Mouse (Mus musculus): Measurements from ENCODE around the gene Mrpl45. TPM values are rescaled to one million over a fixed set of nuclear protein-coding genes. Genes with fewer than 3 reads are reported as not detected.
A peak's percentile ranks its signal among the peaks of the same experiment; 100 is the strongest.
"Not testable (repeated sequence)": the region's sequence is repeated elsewhere in the genome, so short reads cannot be mapped to it uniquely, and the experiment has no call there.

Mrpl45 gene
- total RNA-seq, 2 experiments from 2014 or later = 34.7 to 48.4 TPM

DNA sequence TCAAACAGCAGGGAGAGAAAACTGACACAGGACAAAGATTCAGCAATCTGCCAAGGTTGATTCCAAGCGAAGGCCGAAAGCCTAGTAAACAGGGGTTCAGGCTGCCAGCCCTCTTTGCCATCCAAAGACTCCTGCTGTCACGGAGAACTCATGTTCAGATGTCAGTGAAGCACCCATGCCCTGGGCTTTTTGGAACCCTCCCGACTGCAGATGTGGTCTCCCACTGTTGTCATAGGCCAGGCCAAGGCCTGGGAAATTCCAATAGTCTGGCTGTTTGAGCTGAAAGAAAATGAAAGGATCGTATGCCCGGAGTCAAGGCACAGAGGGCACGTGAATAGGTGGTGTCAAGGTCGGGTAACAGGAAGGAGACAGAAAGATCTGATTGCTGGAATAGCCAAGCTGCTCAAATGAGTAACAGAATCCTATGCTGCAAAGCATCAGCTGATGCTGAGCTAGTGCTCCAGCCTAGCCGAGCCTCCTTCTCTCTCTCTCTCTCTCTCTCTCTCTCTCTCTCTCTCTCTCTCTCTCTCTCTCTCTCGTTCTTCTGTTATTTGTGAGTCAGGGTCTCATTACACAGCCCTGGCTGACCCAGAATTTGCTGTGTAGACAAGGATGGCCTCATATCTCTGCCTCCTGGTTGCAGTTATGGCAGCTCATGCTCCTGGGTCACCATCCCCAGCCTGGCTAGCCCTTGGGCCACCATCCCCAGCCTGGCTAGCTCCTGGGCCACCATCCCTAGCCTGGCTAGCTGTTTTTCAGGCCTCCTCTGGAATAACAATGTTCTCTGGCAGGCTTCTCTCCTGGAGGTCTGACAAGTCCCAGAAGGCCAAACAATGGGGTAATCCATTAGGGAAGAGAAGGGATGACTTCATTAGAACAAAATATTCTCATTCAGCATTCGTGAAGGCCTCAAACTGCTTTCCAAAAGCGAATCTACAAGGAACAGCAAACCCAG, 26.0 kb upstream of the Mrpl45 start:
- no peak for ATAC-seq (replicated peaks; ENCODE audit: low FRiP score, low TSS enrichment, poor library complexity, severe bottlenecking)

DNA sequence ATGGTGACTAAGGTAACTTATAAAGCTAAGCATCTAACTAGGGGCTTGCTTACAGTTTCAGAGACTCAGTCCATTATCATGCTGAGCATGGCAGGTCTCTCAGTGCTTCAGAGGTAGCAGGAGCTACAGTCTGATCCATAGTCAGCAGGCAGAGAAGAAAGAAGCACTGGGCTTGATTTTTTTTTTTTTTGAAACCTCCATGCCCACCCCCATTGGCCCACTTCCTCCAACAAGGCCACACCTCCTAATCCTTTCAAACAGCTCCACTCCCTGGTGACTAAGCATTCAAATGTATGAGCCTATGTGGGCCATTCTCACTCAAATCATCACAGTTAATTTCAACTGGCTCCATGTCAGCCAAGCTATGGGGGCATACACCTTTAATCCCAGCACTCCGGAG, 22.8 kb upstream of the Mrpl45 start:
- ATAC-seq (replicated peaks; ENCODE audit: low FRiP score, low TSS enrichment, poor library complexity, severe bottlenecking) = no peak

DNA sequence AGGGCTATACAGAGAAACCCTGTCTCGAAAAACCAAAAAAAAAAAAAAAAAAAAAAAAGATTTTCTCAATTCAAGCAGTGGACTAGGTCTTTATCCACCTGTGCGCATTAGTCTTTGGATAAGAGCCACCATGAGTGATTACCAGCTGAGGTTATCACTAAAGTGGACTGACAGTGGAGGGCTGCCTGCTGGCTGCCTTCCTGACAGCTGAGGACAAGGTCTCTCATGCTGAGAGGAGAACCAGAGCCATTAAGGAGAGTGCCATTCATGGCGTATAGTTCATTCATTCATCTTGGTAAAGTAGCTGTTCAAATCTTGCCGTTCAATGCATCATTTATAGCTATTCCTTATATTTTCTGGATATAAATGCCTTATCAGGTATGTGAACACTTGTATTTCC, 19.0 kb upstream of the Mrpl45 start:
- ATAC-seq (replicated peaks; ENCODE audit: low FRiP score, low TSS enrichment, poor library complexity, severe bottlenecking) = no peak

DNA sequence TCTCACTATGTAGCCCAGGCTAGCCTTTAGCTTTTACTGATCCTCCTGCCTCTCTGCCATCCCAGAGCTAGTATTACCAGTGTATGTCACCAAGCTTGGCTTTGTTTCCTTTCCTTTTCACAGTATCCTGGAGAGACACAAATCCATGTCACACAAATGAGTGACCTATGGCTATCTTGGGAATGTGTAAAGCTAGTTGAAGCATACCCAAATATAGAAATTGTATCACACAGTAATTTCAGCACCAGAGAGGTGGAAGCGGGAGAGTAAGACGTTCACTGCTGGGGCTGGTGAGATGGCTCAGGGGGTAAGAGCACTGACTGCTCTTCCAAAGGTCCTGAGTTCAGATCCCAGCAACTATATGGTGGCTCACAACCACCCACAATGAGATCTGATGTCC, 15.6 kb upstream of the Mrpl45 start:
- ATAC-seq (replicated peaks; ENCODE audit: low FRiP score, low TSS enrichment, poor library complexity, severe bottlenecking) = no peak

DNA sequence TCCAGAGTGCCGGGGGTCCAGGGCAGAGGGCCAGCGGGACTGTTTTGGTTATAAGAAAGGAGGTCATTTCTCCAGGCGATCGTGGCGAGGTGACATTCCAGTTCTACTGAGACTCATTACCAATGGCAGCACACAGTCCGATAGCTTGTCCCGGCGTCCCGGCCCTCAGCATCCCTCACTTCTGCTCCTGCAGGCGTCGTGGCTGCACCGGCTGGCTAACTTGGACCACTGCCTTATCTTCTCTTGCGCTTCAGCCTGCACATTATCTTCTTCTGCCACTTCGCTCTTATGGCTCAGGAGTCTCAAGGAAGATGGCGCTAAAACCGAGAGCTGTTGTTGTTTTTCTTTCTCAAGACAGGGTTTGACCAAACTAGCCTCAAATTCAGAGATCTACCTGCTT, 14.1 kb upstream of the Mrpl45 start:
- ATAC-seq (replicated peaks; ENCODE audit: low FRiP score, low TSS enrichment, poor library complexity, severe bottlenecking) = no peak

DNA sequence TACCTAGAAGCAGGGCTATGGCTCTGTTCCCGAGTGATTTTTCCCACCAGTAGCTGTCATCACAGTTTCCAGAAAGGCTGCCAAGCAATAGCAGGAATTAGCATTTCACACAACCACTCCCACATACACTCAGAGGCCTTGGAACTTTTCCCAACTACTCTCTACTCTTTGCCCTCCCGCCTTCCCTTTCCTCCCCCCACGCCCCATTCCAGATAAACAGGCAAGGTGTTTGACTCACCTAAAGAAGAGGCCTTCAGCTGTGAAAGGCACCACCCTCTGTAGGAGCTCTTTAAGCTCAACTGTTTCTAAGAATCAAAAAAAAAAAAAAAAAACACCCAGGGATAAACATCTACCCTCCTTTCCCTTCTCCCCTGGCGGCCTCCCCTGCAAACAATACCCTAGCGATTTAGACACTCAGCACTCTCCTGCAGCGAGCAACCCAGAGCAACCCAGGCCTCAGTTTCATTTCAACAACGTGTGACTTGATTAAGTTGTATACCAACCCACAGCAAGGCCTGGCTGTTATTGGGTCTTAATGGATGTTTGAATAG, 13.2 kb upstream of the Mrpl45 start:
- ATAC-seq (replicated peaks; ENCODE audit: low FRiP score, low TSS enrichment, poor library complexity, severe bottlenecking) = no peak

DNA sequence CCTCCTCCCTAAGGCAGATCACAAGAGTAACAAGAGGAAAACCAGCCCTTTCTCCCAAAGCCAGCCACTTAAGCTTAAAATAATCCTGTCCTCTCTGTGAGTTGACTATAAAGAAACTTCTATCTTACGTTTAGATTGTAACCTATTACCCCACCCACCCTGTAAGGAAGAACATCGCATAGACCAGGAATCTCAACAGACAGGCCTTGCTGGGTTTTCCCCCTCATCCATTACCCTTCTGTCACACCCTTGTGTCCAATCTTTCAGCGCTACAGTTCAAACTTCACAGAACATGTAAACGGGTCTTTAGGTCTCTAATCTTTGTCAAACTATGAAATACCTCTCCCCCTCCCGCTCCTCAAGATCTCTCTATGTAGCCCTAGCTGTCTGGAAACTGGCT, 10.9 kb upstream of the Mrpl45 start:
- no peak for ATAC-seq (replicated peaks; ENCODE audit: low FRiP score, low TSS enrichment, poor library complexity, severe bottlenecking)

DNA sequence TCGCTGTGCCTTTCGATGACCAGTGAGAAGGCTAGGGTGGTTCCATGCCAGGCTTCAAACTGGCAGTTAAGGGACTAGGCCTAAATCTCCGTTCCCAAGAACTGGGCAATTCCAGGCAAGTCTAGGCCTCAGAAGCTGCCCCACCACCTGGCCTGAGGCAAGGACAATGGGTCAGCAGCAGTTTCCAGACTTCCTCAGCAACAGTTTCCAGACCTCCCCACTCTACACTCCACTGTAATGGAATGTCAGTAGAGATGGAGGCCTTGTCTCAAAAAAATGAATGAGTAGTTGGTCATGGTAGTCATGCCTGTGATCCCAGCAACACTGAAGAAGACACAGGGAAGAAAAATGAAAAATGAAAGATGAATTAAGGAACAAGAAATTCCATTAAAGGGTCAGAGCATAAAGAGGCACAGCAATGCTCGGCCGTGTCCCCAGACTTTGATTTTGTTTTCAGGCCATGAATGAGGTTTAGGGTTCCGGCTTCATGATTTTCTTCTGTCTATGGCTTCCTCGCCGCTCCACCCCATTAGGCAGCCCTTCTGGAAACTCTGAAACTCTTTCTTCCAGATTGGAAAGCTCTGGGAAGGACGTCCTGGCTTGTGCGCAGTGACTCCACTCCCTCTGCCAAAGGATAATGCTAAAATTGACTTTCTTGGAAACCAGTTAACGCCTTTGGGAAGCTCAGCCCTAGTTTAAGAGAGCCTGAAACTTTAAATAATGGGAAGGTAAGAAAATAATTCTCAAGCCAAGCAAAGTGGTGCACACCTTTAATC, 8.0 kb upstream of the Mrpl45 start:
- no peak for ATAC-seq (replicated peaks; ENCODE audit: low FRiP score, low TSS enrichment, poor library complexity, severe bottlenecking)

DNA sequence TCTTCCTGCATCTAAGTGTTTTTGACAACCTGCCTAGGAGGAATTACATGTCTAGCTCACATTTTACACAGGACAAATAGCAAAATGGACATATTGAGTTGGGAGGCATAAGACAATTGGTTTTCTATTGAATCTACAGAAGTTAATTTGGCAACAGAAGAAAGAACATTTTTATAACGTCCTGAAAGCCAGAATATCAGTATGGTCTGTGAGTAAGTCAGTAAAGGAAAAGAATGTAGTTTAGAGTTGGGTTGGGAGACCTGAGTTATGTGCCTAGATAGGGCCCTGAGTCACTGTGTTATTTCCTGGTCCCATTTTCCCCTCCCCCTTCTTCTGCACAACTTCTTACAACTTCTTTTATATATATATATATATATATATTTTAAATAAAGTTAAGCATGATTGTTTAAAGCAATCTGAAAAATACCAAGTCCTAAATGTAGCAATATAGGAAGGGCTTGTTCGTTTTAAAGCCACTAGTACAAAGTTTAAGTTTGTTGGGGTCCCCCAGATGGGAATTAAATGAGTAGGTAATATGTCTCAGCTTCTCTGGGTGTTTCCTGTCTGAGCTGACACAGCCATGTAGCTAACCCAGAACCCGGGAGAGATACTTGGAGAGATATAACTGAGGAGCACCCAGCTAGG, 6.6 kb upstream of the Mrpl45 start:
- ATAC-seq (replicated peaks; ENCODE audit: low FRiP score, low TSS enrichment, poor library complexity, severe bottlenecking) = no peak

DNA sequence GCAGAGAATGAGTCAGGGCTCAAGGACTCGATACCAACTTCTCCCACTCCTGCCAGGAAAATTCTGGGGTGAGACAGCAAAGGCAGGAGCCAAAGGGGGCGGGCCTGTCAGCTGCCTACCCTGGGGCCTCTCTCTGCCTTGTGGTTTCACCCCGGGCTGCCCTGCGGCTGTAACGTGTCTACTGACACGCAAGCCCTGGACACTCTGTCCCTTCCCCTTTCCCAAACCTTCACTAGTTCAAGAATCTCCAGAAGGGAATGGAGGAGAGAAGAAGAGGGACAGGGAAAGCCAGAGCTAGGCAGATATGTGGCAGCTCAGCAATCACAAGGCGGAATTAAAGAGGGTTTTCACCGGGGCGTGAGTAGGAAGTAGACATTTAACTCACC, 6.1 kb upstream of the Mrpl45 start:
- peak; percentile 50; the same call in 1 of the 2 replicates for ATAC-seq (replicated peaks; ENCODE audit: low FRiP score, low TSS enrichment, poor library complexity, severe bottlenecking)

DNA sequence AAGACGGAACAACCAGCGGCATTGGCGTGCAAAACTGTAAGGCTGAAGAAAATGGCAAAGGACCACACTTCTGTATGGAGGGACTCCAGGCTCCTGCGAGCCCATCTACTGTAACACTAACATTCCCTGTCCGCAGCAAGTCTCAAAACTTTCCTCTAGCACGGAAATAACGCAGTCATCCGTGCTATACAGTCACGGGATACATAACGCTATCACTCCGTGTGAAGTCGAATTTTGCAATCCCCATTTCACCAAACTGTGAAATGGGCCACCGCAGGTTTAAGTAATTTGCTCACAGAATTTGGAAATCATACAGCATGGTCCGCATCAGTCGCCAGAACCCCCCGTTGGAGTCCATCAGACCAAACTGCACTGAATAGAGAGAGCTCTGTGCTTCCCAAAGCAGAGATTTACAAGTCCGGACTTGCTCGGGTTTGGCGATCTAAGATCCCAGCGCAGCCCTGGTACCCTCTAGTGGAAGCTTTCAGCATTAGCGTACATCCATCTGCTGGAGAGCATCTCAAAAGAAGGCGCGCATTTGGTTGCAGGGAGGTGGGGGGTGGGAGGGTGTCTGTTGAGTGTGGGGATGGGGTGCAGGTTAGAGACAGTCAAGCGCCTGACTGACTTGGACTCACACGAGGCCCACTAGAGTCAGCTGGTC, 5.5 kb upstream of the Mrpl45 start:
- ATAC-seq (replicated peaks; ENCODE audit: low FRiP score, low TSS enrichment, poor library complexity, severe bottlenecking) = peak; percentile 74; the same call in 1 of the 2 replicates

DNA sequence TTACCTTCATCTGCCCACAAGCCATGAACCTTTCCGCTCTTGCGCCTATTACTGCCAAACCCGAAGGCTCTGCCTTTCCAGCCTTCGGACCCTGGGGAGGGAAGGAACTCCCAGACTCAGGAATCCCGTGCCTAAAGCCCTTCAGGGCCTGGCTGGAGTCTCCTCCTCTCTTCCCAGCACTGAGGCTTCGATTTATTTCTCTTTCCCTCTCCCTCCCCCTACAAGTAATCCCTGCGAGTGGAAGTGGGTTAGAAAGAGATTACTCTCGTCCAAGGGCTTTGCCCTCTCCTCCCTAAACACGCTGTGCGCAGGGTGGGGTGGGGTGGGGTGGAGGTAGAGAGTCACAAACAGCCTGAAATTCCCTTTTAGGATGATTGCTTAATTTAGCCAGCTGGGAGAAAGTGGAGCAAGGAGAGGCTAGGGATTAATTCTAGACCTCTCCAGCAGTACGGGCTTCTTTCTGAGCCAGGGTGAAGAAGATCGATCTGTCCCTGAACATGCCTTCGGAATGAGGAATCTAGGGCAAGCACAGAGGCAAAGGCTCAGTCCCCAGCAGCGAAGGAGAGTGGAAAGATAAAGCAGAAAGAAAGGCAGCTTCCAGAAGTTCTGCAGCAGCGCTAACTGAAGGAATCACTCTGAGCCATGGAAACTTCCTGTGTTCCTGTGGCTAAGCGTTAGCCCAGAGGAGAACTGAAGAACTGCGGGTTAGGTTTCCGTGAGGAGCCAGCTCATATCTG, 4.5 kb upstream of the Mrpl45 start:
- ATAC-seq (replicated peaks; ENCODE audit: low FRiP score, low TSS enrichment, poor library complexity, severe bottlenecking) = no peak

DNA sequence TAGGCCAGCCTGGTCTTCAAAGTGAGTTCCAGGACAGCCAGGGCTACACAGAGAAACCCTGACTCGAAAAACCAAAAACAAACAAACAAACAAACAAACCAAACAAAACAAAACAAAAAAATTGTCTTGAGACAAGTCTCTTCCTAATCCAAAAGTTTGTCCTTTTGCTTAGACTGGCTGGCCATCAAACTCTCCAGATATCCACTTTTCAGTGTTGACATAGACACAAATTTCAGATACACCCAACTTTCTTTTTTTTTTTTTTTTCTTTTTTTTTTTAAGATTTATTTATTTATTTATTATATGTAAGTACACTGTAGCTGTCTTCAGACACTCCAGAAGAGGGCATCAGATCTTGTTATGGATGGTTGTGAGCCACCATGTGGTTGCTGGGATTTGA, 2.6 kb upstream of the Mrpl45 start:
- not testable (repeated sequence) for ATAC-seq (replicated peaks; ENCODE audit: low FRiP score, low TSS enrichment, poor library complexity, severe bottlenecking)

DNA sequence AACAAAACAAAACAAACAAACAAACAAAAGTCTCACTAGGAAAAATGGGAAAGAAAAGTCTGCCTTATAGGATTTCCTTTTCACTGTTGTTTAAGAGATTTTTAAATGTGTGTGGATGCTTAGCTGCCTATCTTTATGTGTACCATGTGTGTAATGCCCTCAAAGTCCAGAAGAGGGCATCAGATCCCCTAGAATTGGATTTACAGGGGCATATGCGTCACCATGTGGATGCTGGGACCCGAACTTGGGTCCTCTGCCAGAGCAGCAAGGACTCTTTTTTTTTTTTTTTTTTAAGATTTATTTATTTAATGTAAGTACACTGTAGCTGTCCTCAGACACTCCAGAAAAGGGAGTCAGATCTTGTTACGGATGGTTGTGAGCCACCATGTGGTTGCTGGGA, 1.4 kb upstream of the Mrpl45 start:
- no peak for ATAC-seq (replicated peaks; ENCODE audit: low FRiP score, low TSS enrichment, poor library complexity, severe bottlenecking)

DNA sequence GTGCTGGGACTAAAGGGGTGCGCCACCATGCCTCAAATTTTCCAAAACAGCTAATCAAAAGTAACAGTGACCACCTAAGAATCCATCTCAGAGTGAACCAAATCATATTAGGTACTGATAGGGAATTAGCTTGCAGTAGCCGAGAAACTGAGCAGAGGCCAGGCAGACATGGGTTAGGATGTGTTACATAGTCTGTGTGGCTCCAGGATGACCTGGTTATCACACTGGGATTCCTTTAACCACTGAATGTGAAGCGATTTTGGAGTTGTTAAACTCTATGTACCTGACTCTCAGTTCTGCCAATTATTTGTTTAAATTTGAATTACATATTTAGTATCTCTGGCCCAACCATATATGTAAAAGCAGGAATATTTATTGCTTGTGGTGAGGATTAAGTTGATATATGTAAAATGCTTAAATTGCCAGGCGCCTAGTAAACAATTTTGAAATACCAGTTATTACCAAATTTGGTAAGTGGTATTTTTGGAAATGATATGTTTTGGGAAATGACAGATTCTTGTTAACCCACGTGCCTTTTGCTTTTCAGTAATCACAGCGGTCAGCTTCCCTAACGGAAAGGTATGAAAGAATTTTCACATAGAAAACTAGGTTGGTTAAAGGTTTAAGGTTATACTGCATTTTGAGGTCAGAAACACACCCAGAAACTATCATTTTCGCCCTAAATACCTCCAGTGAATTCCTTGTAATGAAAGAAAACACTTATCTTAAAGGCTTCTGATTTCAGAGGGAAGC, 589 bp upstream of the Mrpl45 start:
- ATAC-seq (replicated peaks; ENCODE audit: low FRiP score, low TSS enrichment, poor library complexity, severe bottlenecking) = no peak

DNA sequence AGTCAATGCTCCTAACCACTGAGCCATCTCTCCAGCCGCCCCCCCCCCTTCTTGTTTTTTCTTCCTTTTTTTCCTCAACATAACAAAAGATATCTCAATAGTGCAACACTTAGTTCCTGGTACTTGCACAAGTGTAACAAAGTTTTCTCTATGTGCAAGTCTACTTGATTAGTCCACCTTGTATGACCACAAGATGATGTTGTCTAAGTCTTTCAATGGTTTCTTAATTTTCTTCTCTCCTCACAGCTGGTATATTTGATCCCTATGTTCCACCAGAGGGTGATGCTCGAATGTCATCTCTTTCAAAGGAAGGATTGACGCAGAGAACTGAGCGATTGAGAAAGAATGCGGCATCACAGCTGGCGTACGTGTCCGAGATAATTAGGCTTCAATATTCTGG, 5.7 kb downstream of the Mrpl45 start:
- ATAC-seq (replicated peaks; ENCODE audit: low FRiP score, low TSS enrichment, poor library complexity, severe bottlenecking) = no peak

DNA sequence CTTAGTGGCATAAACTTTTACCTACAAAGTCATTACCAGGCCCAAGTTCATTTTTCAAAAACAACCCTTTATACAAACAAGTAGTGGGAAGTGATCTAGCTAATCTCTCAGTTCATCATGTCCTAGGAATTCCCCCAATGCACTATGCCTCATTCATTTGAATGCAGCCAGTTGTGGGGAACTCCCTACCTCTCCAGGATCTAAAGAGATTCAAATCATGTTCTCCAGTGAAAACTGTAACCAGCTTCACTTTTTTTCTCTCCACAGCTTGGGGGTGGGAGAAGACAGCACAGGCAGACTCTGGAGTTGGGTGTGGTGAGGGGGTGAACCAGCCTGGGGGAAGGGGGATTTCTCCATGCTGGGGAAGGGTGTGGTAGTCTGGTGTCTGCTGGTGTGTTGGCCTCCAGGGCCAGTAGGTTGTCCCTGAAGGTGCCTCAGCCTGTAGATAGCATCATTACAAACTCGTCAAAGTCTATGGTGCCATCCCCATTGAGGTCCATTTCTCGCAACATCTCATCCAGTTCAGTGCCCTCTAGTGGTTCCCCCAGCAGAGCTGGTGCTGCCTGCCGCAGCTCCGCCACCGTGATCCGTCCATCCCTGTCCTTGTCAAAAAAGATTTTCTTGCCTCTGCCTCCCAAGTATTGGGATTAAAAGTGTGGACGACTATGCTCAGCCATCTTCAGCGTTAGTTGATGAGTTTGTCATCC, 6.5 kb downstream of the Mrpl45 start:
- ATAC-seq (replicated peaks; ENCODE audit: low FRiP score, low TSS enrichment, poor library complexity, severe bottlenecking) = peak; percentile 79; the same call in 1 of the 2 replicates
